In the genomic region with DNA sequence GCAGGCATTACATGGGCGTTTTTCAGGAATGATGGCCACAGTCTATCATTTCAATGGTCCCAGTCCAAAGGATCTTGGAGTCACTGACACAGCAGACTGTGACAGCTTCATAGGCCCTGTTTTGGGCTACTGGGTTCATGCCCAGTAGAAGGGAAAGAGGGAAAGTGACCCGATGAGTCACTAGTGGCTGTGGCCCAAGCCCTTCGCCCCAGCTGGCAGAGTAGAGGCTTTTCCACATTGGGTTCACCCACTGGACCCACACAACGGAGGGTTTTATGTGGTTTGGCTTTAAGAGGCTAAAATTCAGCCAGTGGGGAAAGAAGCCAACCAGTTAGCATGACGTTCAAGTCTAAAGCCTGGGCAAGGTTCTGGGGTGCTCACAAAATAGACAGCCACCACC, we compare ENCODE assay signal across 10 mouse cellular contexts.
DNase-seq lines count a peak whose midpoint lies in the region; ATAC-seq and TF ChIP-seq lines count a peak whose summit lies in the region.
"Had no signal": no experiment of that assay in that cellular context is flagged by ENCODE, and none has a peak within 500 bp of the region (broad histone marks: within the 10 kb centered on the region; RNA-seq: fewer than 3 reads in every experiment).

No protein-coding gene starts in this region.

- H3K9ac ChIP-seq in liver, postnatal 0 days (replicated peaks) = no peak overlapping the region
- no peak overlapping the region for H3K9ac ChIP-seq in hindbrain, embryonic 12.5 days
- H3K9ac ChIP-seq: embryonic facial prominence, embryonic 12.5 days had no signal

- no peaks in the 10 kb centered on the region for H3K4me1 ChIP-seq in liver, postnatal 0 days (ENCODE audit: insufficient read depth)
- no peaks in the 10 kb centered on the region for H3K4me1 ChIP-seq in hindbrain, embryonic 12.5 days
- H3K4me1 ChIP-seq: embryonic facial prominence, embryonic 12.5 days had no signal

- no peaks in the 10 kb centered on the region for H3K27me3 ChIP-seq in liver, postnatal 0 days (ENCODE audit: insufficient read depth, low read length)
- H3K27me3 ChIP-seq in hindbrain, embryonic 12.5 days = no peaks in the 10 kb centered on the region
- H3K27me3 ChIP-seq: embryonic facial prominence, embryonic 12.5 days had no signal

- H3K27ac ChIP-seq in liver, postnatal 0 days (ENCODE audit: low read depth) = no peak overlapping the region
- H3K27ac ChIP-seq in hindbrain, embryonic 12.5 days = no peak overlapping the region
- H3K27ac ChIP-seq: embryonic facial prominence, embryonic 12.5 days; macrophage had no signal

- no peak overlapping the region for H3K4me2 ChIP-seq in liver, postnatal 0 days (ENCODE audit: low read depth, low read length)
- H3K4me2 ChIP-seq in hindbrain, embryonic 12.5 days (replicated peaks) = no peak overlapping the region
- H3K4me2 ChIP-seq: embryonic facial prominence, embryonic 12.5 days had no signal

- no peak for TF ChIP-seq CTCF in liver, postnatal 0 days (IDR thresholded peaks at IDR 0.05; ENCODE audit: low read depth)

- intact Hi-C loops in heart, postnatal 36 days (cut with DNase I) = no loop called here

- H3K4me3 ChIP-seq in liver, postnatal 0 days (ENCODE audit: low read depth, low read length) = no peak overlapping the region
- H3K4me3 ChIP-seq in hindbrain, embryonic 12.5 days = no peak overlapping the region
- H3K4me3 ChIP-seq: embryonic facial prominence, embryonic 12.5 days had no signal

- 78% methylated on average over 5 of the region's 5 CpGs for WGBS in liver, postnatal 0 days (ENCODE audit: insufficient replicate concordance)
- 84% methylated on average over 5 of the region's 5 CpGs for WGBS in hindbrain, embryonic 12.5 days

- no peaks in the 10 kb centered on the region for H3K9me3 ChIP-seq in liver, postnatal 0 days (ENCODE audit: low read length)
- no peaks in the 10 kb centered on the region for H3K9me3 ChIP-seq in hindbrain, embryonic 12.5 days (replicated peaks)
- H3K9me3 ChIP-seq: embryonic facial prominence, embryonic 12.5 days had no signal

- H3K36me3 ChIP-seq in liver, postnatal 0 days (replicated peaks; ENCODE audit: insufficient read depth, low read length) = no peaks in the 10 kb centered on the region
- H3K36me3 ChIP-seq in hindbrain, embryonic 12.5 days = no peaks in the 10 kb centered on the region
- H3K36me3 ChIP-seq: embryonic facial prominence, embryonic 12.5 days had no signal

- no peak for TF ChIP-seq EP300 in liver, postnatal 0 days (IDR thresholded peaks at IDR 0.05; ENCODE audit: low read depth)

- peak; percentile 83 for ATAC-seq in liver, postnatal 0 days
- ATAC-seq in hindbrain, embryonic 12.5 days (ENCODE audit: low FRiP score) = no peak

- no peak for DNase-seq in liver, postnatal 0 days
- DNase-seq in liver = no peak
- DNase-seq in cerebellum, adult 8-10 months = peak; percentile 2
- DNase-seq in heart, postnatal 36 days = peak; percentile 67 to 68
- peak; percentile 67 to 68 for DNase-seq in right cerebral cortex, postnatal 10 days (ENCODE audit: low spot score in 2 of 2)
- no peak for DNase-seq in c-Kit-positive CD71-positive TER-119-positive erythroid progenitor cells, embryonic 14.5 days (ENCODE audit: low spot score)
- DNase-seq in urinary bladder, postnatal 4 days (ENCODE audit: low spot score in 2 of 2) = no peak

Comparison
In these comparisons a context has a peak if more than half of its experiments do, and no peak if none do; other contexts are left out.
1. DNase-seq: peak in cerebellum, adult 8-10 months (single experiment), heart, postnatal 36 days (2 of 2) and right cerebral cortex, postnatal 10 days (2 of 2); none in liver, postnatal 0 days (single experiment), liver (single experiment), c-Kit-positive CD71-positive TER-119-positive erythroid progenitor cells, embryonic 14.5 days (single experiment) and urinary bladder, postnatal 4 days (0 of 2).